ENCODE assay signal across 51 mouse cellular contexts in the genomic region with DNA sequence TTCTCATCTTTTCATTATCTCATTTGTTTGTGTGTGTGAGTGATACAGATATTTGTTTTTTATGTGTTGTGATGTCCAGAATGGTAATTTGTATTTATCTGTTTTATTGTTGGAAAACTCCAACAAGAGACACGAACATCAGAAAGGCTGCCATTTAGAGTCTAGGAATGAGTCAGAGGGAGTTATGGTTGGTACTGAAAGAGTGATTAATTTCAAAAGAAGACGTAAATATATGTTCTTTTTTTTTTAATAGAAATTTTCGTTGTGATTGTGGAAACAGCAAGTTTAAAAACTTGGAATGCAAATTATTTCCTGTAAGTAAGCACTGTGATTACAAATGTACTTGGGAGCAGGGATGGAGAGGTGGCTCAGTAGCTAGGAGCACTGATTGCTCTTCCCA. TPM values are rescaled to one million over a fixed set of nuclear protein-coding genes. Genes with fewer than 3 reads are reported as not detected.
"Had no signal": no experiment of that assay in that cellular context is flagged by ENCODE, and none has a peak within 500 bp of the region (broad histone marks: within the 10 kb centered on the region; RNA-seq: fewer than 3 reads in every experiment).

No protein-coding gene starts in this region.

- H3K9ac ChIP-seq: heart, embryonic 12.5 days; heart, embryonic 13.5 days; heart, embryonic 15.5 days; hindbrain, embryonic 12.5 days; hindbrain, embryonic 13.5 days; hindbrain, embryonic 14.5 days; hindbrain, embryonic 15.5 days; intestine, embryonic 15.5 days; kidney, embryonic 15.5 days had no signal

- H3K4me2 ChIP-seq: heart, embryonic 11.5 days; heart, embryonic 12.5 days; heart, embryonic 13.5 days; heart, embryonic 15.5 days; hindbrain, embryonic 12.5 days; hindbrain, embryonic 13.5 days; hindbrain, embryonic 14.5 days; hindbrain, embryonic 15.5 days; intestine, embryonic 15.5 days; kidney, embryonic 15.5 days had no signal

- H3K27me3 ChIP-seq: heart, embryonic 12.5 days; heart, embryonic 13.5 days; heart, embryonic 15.5 days; hindbrain, embryonic 12.5 days; hindbrain, embryonic 13.5 days; hindbrain, embryonic 15.5 days; intestine, embryonic 15.5 days; kidney, embryonic 15.5 days had no signal

- DNase-seq: heart, postnatal 10 days; heart, postnatal 14 days; heart, postnatal 36 days; heart, postnatal 4 days; kidney, adult 11 months; kidney, adult 18-20 months; kidney, adult 2 months; kidney, adult 8-10 months; kidney, adult 9 months; kidney, postnatal 10 days; kidney, postnatal 14 days; kidney, postnatal 25 days; kidney, postnatal 36 days; kidney, postnatal 4 days; layer of hippocampus, adult 9-11 months; layer of hippocampus, postnatal 36 days had no signal

- H3K4me3 ChIP-seq: heart, embryonic 12.5 days; heart, embryonic 13.5 days; heart, embryonic 15.5 days; hindbrain, embryonic 10.5 days; hindbrain, embryonic 12.5 days; hindbrain, embryonic 13.5 days; hindbrain, embryonic 15.5 days; intestine, embryonic 15.5 days; kidney, embryonic 15.5 days; layer of hippocampus, adult 2 months; left cerebral cortex, adult 2 months had no signal

- H3K9me3 ChIP-seq: heart, embryonic 12.5 days; heart, embryonic 13.5 days; heart, embryonic 15.5 days; hindbrain, embryonic 10.5 days; hindbrain, embryonic 12.5 days; hindbrain, embryonic 13.5 days; hindbrain, embryonic 15.5 days; intestine, embryonic 15.5 days; kidney, embryonic 15.5 days had no signal

- H3K27ac ChIP-seq: heart, embryonic 13.5 days; heart, embryonic 15.5 days; hindbrain, embryonic 10.5 days; hindbrain, embryonic 12.5 days; hindbrain, embryonic 13.5 days; hindbrain, embryonic 14.5 days; hindbrain, embryonic 15.5 days; hindbrain, postnatal 0 days; intestine, embryonic 15.5 days; kidney, embryonic 15.5 days; kidney, postnatal 0 days; layer of hippocampus, adult 2 months; left cerebral cortex, adult 2 months had no signal

RNA-seq across cellular contexts. Expression of a gene that starts 4.1 kb away (rescaled TPM):
- total RNA-seq: heart, postnatal 10 days; heart, postnatal 14 days; heart, postnatal 25 days; heart, postnatal 36 days; heart, postnatal 4 days; hematopoietic stem cell, adult 5-6 weeks; hindbrain, postnatal 0 days; layer of hippocampus, adult 18-20 months; layer of hippocampus, adult 2 months; layer of hippocampus, adult 8-10 months; layer of hippocampus, postnatal 10 days; layer of hippocampus, postnatal 14 days; layer of hippocampus, postnatal 25 days; layer of hippocampus, postnatal 36 days; left cerebral cortex, adult 18-20 months; left cerebral cortex, adult 2 months had no signal
- polyA plus RNA-seq: heart, embryonic 11.5 days; heart, embryonic 12.5 days; heart, embryonic 13.5 days; heart, embryonic 14.5 days; heart, embryonic 15.5 days; heart, embryonic 16.5 days; heart, postnatal 0 days; hindbrain, embryonic 10.5 days; hindbrain, embryonic 11.5 days; hindbrain, embryonic 12.5 days; hindbrain, embryonic 13.5 days; hindbrain, embryonic 14.5 days; hindbrain, embryonic 15.5 days; hindbrain, embryonic 16.5 days; hindbrain, postnatal 0 days; inflammation-experienced regulatory T-cells, adult 6 months; intestine, embryonic 14.5 days; intestine, embryonic 15.5 days; intestine, embryonic 16.5 days; intestine, postnatal 0 days; kidney, adult 2 months; kidney, embryonic 14.5 days; kidney, embryonic 15.5 days; kidney, embryonic 16.5 days; kidney, postnatal 0 days; large intestine, adult 2 months had no signal
